Comparison of ENCODE assay signal across 8 mouse cellular contexts in the genomic region with DNA sequence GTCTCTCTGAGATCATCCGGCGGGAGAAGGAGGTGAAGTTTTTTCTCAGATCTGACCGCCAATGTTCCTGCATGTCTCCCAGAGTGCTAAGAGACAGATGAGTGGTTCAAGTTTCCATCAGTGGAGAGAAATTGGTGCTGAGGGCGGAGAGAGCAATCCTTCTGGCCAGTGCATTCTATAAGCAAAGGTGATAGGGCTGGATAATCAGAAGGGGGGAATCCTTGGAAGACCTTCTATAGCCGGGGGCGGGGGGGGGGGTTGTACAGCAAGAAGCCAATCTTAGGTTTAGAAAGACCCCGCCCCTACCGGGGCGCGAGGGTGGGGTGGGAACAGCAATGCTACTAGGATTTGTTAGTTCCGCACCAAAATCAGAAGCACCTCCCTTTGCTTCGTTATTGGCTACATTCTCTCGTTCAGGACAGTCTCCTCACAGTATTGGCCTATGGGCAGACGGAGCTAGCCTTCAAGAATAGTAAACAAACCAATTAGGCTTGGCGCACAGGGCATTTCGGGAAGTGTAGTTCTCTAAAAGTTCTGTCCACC. TPM values are rescaled to one million over a fixed set of nuclear protein-coding genes. Genes with fewer than 3 reads are reported as not detected.
DNase-seq lines count a peak whose midpoint lies in the region; ATAC-seq and TF ChIP-seq lines count a peak whose summit lies in the region.

No protein-coding gene starts in this region.

- H3K4me1 ChIP-seq in hindbrain, embryonic 10.5 days (replicated peaks): peaks cover 28% of the 10 kb centered on the region
- H3K4me1 ChIP-seq in lung, postnatal 0 days (ENCODE audit: insufficient read depth, low read depth, low read length): peaks cover 5% of the 10 kb centered on the region; the same call in 1 of the 2 replicates

- H3K9me3 ChIP-seq in hindbrain, embryonic 10.5 days: no peaks in the 10 kb centered on the region
- no peaks in the 10 kb centered on the region for H3K9me3 ChIP-seq in lung, postnatal 0 days (ENCODE audit: low read length)

- DNase-seq in MEL-GATA-1-ER (ENCODE audit: extremely low read depth, low read depth): peak; percentile 98
- DNase-seq in cerebellum, adult 8-10 months: peak; percentile 79
- peak; percentile 80 for DNase-seq in hindbrain, embryonic 10.5 days (ENCODE audit: low spot score)
- peak; percentile 96 for DNase-seq in layer of hippocampus, adult 9-11 months
- DNase-seq in lung, postnatal 0 days (ENCODE audit: low spot score): peak; percentile 98
- peak; percentile 51 for DNase-seq in ovary, postnatal 14 days (ENCODE audit: low spot score)
- DNase-seq in thymus, postnatal 14 days: peak; percentile 88

- H3K4me3 ChIP-seq in hindbrain, embryonic 10.5 days: peak overlapping the region; percentile 78
- peak overlapping the region; percentile 87 for H3K4me3 ChIP-seq in lung, postnatal 0 days (ENCODE audit: low read depth, low read length)

- H3K27ac ChIP-seq in hindbrain, embryonic 10.5 days: peak overlapping the region; percentile 97
- peak overlapping the region; percentile 91; the same call in 1 of the 2 replicates for H3K27ac ChIP-seq in lung, postnatal 0 days (ENCODE audit: low read length)

- H3K4me2 ChIP-seq in lung, postnatal 0 days (replicated peaks; ENCODE audit: low read depth, low read length): peak overlapping the region; percentile 98

- H3K27me3 ChIP-seq in hindbrain, embryonic 10.5 days (ENCODE audit: insufficient read depth, poor library complexity, severe bottlenecking): no peaks in the 10 kb centered on the region
- H3K27me3 ChIP-seq in lung, postnatal 0 days (replicated peaks; ENCODE audit: insufficient read depth, low read length): no peaks in the 10 kb centered on the region

- WGBS in hindbrain, embryonic 10.5 days: under 1% methylated on average over 16 of the region's 16 CpGs
- WGBS in lung, postnatal 0 days: under 1% methylated on average over 16 of the region's 16 CpGs

- no peak for TF ChIP-seq EP300 in lung, postnatal 0 days (IDR thresholded peaks at IDR 0.05)

- H3K9ac ChIP-seq in lung, postnatal 0 days (replicated peaks; ENCODE audit: low read depth): no peak overlapping the region

- H3K36me3 ChIP-seq in hindbrain, embryonic 10.5 days: no peaks in the 10 kb centered on the region
- no peaks in the 10 kb centered on the region for H3K36me3 ChIP-seq in lung, postnatal 0 days (ENCODE audit: insufficient read depth, low read length)

- ATAC-seq in frontal cortex, adult (ENCODE audit: low TSS enrichment): peak; percentile 85
- ATAC-seq in lung, postnatal 0 days: peak; percentile 94

- TF ChIP-seq CTCF in lung, postnatal 0 days (IDR thresholded peaks at IDR 0.05): no peak

RNA-seq across cellular contexts. Expression of a gene that starts 0.9 kb away (rescaled TPM):
- 4.1 and 4.9 TPM in 2 replicates for polyA plus RNA-seq in hindbrain, embryonic 10.5 days (2016; fragmentation: Nextera tagmentation; extraction: Ambion mirVana)
- polyA plus RNA-seq in lung, postnatal 0 days (2015; fragmentation: Nextera tagmentation; extraction: Ambion mirVana): 3.0 and 3.1 TPM in 2 replicates

Comparison
In these comparisons a context has a peak if more than half of its experiments do, and no peak if none do; other contexts are left out.
1. Peak in every context shown above with its lines: DNase-seq, ATAC-seq, H3K4me3 ChIP-seq and H3K27ac ChIP-seq.